Mouse (Mus musculus): ENCODE measurements around the gene Cep162.

Cep162 gene

GRCm38 (mm10) chr9:87254903-87255695 is at the start of gene Cep162:
Gene Cep162, minus strand, starts transcription at chr9:87255536.
- DNase-seq (ENCODE audit: low spot score) = peak; percentile 87

GRCm38 (mm10) chr9:87303196-87303595 is 47.9 kb upstream of the Cep162 start:
- DNase-seq (ENCODE audit: low spot score) = no peak

GRCm38 (mm10) chr9:87298900-87299299 is 43.6 kb upstream of the Cep162 start:
- no peak for DNase-seq (ENCODE audit: low spot score)

GRCm38 (mm10) chr9:87297522-87297921 is 42.2 kb upstream of the Cep162 start:
- DNase-seq (ENCODE audit: low spot score) = no peak

GRCm38 (mm10) chr9:87255696-87256030 is 327 bp upstream of the Cep162 start:
- DNase-seq (ENCODE audit: low spot score) = no peak

GRCm38 (mm10) chr9:87248118-87248517 is 7.2 kb downstream of the Cep162 start:
- DNase-seq (ENCODE audit: low spot score) = no peak

GRCm38 (mm10) chr9:87247678-87248077 is 7.7 kb downstream of the Cep162 start:
- no peak for DNase-seq (ENCODE audit: low spot score)

- DNase-seq (ENCODE audit: low spot score) = no peak
These were observed 42.1 kb downstream of the Cep162 start for GRCm38 (mm10) chr9:87213204-87213603.

GRCm38 (mm10) chr9:87210830-87211339 is 44.5 kb downstream of the Cep162 start:
- DNase-seq (ENCODE audit: low spot score) = no peak

GRCm38 (mm10) chr9:87202431-87202830 is 52.9 kb downstream of the Cep162 start:
- DNase-seq (ENCODE audit: low spot score) = no peak

GRCm38 (mm10) chr9:87200919-87201318 is 54.4 kb downstream of the Cep162 start:
- DNase-seq (ENCODE audit: low spot score) = no peak

- DNase-seq (ENCODE audit: low spot score) = no peak
These were observed 54.9 kb downstream of the Cep162 start for GRCm38 (mm10) chr9:87200426-87200825.

GRCm38 (mm10) chr9:87198036-87198435 is 57.3 kb downstream of the Cep162 start:
- no peak for DNase-seq (ENCODE audit: low spot score)

- no peak for DNase-seq (ENCODE audit: low spot score)
These were observed 58.1 kb downstream of the Cep162 start for GRCm38 (mm10) chr9:87197277-87197676.

- no peak for DNase-seq (ENCODE audit: low spot score)
These were observed 61.6 kb downstream of the Cep162 start for GRCm38 (mm10) chr9:87193721-87194120.

- no peak for DNase-seq (ENCODE audit: low spot score)
These were observed 68.0 kb downstream of the Cep162 start for GRCm38 (mm10) chr9:87187336-87187735.

GRCm38 (mm10) chr9:87182231-87182630 is 73.1 kb downstream of the Cep162 start:
- no peak for DNase-seq (ENCODE audit: low spot score)

- no peak for DNase-seq (ENCODE audit: low spot score)
These were observed 76.8 kb downstream of the Cep162 start for GRCm38 (mm10) chr9:87178534-87178933.

- no peak for DNase-seq (ENCODE audit: low spot score)
These were observed 83.8 kb downstream of the Cep162 start for GRCm38 (mm10) chr9:87171517-87171916.

GRCm38 (mm10) chr9:87170891-87171290 is 84.4 kb downstream of the Cep162 start:
- DNase-seq (ENCODE audit: low spot score) = no peak

- no peak for DNase-seq (ENCODE audit: low spot score)
These were observed 86.2 kb downstream of the Cep162 start for GRCm38 (mm10) chr9:87169144-87169543.

GRCm38 (mm10) chr9:87168051-87168450 is 87.3 kb downstream of the Cep162 start:
- no peak for DNase-seq (ENCODE audit: low spot score)

GRCm38 (mm10) chr9:87167001-87167830 is 88.1 kb downstream of the Cep162 start:
- DNase-seq (ENCODE audit: low spot score) = no peak

Data from spleen, adult 12 weeks (tissue).